Mouse (Mus musculus) limb, embryonic 12.5 days (tissue): Measurements from ENCODE around the gene Gm17359. TPM values are rescaled to one million over a fixed set of nuclear protein-coding genes. Genes with fewer than 3 reads are reported as not detected.
"Not testable (repeated sequence)": the region's sequence is repeated elsewhere in the genome, so short reads cannot be mapped to it uniquely, and the experiment has no call there.

Experiments used
- ATAC-seq: fragments of 200-750 bp; cut with Nextera tagmentation; 2 replicates; pipeline ENCODE4 v1.8.0; 2017; ENCODE audit warnings: low read depth, moderate TSS enrichment; ENCODE audit not compliant: insufficient number of reproducible peaks, insufficient read depth, low FRiP score, low TSS enrichment
- H3K27ac ChIP-seq: fragments of 300-500 bp; sonication (generic); 2 replicates; pipeline ENCODE4 v1.5.1; 2016; ENCODE audit warnings: mild to moderate bottlenecking, moderate library complexity
- H3K27me3 ChIP-seq: fragments of 300-500 bp; sonication (generic); 2 replicates; pipeline ENCODE4 v1.6.1; 2016; ENCODE audit warnings: mild to moderate bottlenecking, moderate library complexity
- H3K36me3 ChIP-seq: fragments of 300-500 bp; sonication (generic); 2 replicates; pipeline ENCODE4 v1.6.1; 2016; ENCODE audit warnings: mild to moderate bottlenecking, moderate library complexity
- H3K4me1 ChIP-seq: fragments of 300-500 bp; sonication (generic); replicated peaks from 2 replicates; pipeline ENCODE4 v1.6.1; 2016
- H3K4me2 ChIP-seq: fragments of 300-500 bp; sonication (generic); 2 replicates; pipeline ENCODE4 v1.6.1; 2016; ENCODE audit warnings: mild to moderate bottlenecking, moderate library complexity
- H3K4me3 ChIP-seq: fragments of 300-500 bp; sonication (generic); replicated peaks from 2 replicates; pipeline ENCODE4 v1.5.1; 2016; ENCODE audit warnings: mild to moderate bottlenecking
- H3K9ac ChIP-seq: fragments of 300-500 bp; sonication (generic); replicated peaks from 2 replicates; pipeline ENCODE4 v1.6.1; 2016; ENCODE audit warnings: mild to moderate bottlenecking, moderate library complexity
- H3K9me3 ChIP-seq: fragments of 300-500 bp; sonication (generic); 2 replicates; pipeline ENCODE4 v1.6.1; 2016; ENCODE audit warnings: mild to moderate bottlenecking, moderate library complexity
- WGBS: fragments of 180-500 bp; shearing (Covaris S2); methylation state at CpG from one replicate; pipeline ENCODE4 v1.1.7; 2016; 5-methylcytosine and 5-hydroxymethylcytosine counted together
- polyA plus RNA-seq: library from polyadenylated mRNA; unstranded; fragments of >200 nt; fragmentation: Nextera tagmentation; extraction: Ambion mirVana; gene quantifications from 2 replicates; pipeline ENCODE4 v1.2.1, GENCODE M21; 2016

Gene Gm17359
- polyA plus RNA-seq, 1 experiment from 2014 or later = not detected

DNA sequence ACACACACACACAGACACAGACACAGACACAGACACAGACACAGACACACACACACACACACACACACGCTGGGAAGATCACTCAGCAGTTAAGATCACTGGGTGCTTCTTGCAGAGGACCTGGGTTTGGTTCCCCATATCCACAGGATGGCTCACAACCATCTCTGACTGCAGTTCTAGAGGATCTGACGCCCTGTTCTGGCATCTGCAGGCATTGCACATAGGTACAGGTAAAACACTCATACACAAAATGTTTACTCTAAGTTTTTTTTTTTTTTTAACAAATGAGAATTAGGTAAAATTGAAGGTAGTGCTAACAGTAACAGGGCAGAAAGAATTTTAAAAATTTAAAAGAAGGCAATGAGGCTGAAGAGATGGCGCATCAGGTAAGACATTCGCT, 109.7 kb downstream of the Gm17359 start:
- Histone ChIP-seq H3K9me3 (peaks cover 5% of the 10 kb centered on the region; the same call in 1 of the 2 replicates), H3K4me2 (no peak overlapping the region), H3K27me3 (no peaks in the 10 kb centered on the region), H3K4me3 (no peak overlapping the region), H3K9ac (no peak overlapping the region), H3K4me1 (0 out of 2 replicates have a peak, but pooled peaks cover 13% of the 10 kb centered on the region), H3K36me3 (no peaks in the 10 kb centered on the region), H3K27ac (no peak overlapping the region)
- WGBS = 85% methylated on average over 4 of the region's 4 CpGs
- ATAC-seq = no peak

GRCm38 (mm10) chr3:79446648-79447047, 110.2 kb downstream of the Gm17359 start:
- H3K9me3 ChIP-seq, H3K4me3 ChIP-seq, ATAC-seq, H3K27ac ChIP-seq, H3K4me2 ChIP-seq, H3K36me3 ChIP-seq, H3K27me3 ChIP-seq, H3K9ac ChIP-seq, H3K4me1 ChIP-seq: not testable (repeated sequence)
- 78% methylated on average over 3 of the region's 3 CpGs for WGBS

- Histone ChIP-seq H3K36me3 (no peaks in the 10 kb centered on the region), H3K27ac (no peak overlapping the region), H3K4me2 (no peak overlapping the region), H3K27me3 (no peaks in the 10 kb centered on the region), H3K9me3 (peaks cover 5% of the 10 kb centered on the region; the same call in 1 of the 2 replicates), H3K9ac (no peak overlapping the region), H3K4me3 (no peak overlapping the region), H3K4me1 (0 out of 2 replicates have a peak, but pooled peaks cover 9% of the 10 kb centered on the region)
- no peak for ATAC-seq
- WGBS = 69% methylated on average over 5 of the region's 5 CpGs
Observed at GRCm38 (mm10) chr3:79448421-79448820, 112.0 kb downstream of the Gm17359 start.

GRCm38 (mm10) chr3:79449361-79449760, 112.9 kb downstream of the Gm17359 start:
- no peak for ATAC-seq
- Histone ChIP-seq H3K9me3 (no peaks in the 10 kb centered on the region), H3K27ac (no peak overlapping the region), H3K4me1 (0 out of 2 replicates have a peak, but pooled peaks cover 9% of the 10 kb centered on the region), H3K4me2 (no peak overlapping the region), H3K9ac (no peak overlapping the region), H3K4me3 (no peak overlapping the region), H3K27me3 (no peaks in the 10 kb centered on the region), H3K36me3 (no peaks in the 10 kb centered on the region)
- 68% methylated on average over 7 of the region's 7 CpGs for WGBS

GRCm38 (mm10) chr3:79452696-79453263, 116.3 kb downstream of the Gm17359 start:
- Histone ChIP-seq H3K9me3 (no peaks in the 10 kb centered on the region), H3K27me3 (no peaks in the 10 kb centered on the region), H3K4me3 (no peak overlapping the region), H3K27ac (no peak overlapping the region), H3K4me2 (no peak overlapping the region), H3K4me1 (peaks cover 15% of the 10 kb centered on the region), H3K9ac (no peak overlapping the region), H3K36me3 (no peaks in the 10 kb centered on the region)
- no peak for ATAC-seq
- 87% methylated on average over 14 of the region's 14 CpGs for WGBS

DNA sequence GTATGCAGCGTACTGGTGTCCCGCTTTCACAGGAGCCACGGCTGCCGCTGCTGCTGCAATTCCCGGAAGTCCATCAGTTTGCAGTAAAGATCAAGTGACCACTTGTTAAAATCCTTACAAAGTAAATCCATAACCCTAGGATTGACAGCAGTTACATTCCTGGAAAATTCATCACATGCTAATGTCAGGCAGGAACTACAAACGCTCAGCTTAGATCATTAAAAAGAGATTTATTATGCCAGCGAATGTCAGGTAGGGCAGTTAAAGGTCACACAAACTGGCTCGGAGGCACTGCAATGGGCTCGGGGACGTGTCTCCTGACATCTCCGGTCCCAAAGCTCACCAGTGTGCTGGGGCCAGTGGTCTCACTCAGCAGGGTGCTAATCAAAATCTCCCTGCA, 119.3 kb downstream of the Gm17359 start:
- Histone ChIP-seq H3K27ac (no peak overlapping the region), H3K9me3 (no peaks in the 10 kb centered on the region), H3K9ac (no peak overlapping the region), H3K4me1 (peaks cover 6% of the 10 kb centered on the region), H3K27me3 (no peaks in the 10 kb centered on the region), H3K36me3 (peaks cover 20% of the 10 kb centered on the region), H3K4me2 (no peak overlapping the region), H3K4me3 (no peak overlapping the region)
- no peak for ATAC-seq
- 23% methylated on average over 11 of the region's 11 CpGs for WGBS

- Histone ChIP-seq H3K9me3 (no peaks in the 10 kb centered on the region), H3K36me3 (peaks cover 33% of the 10 kb centered on the region), H3K9ac (no peak overlapping the region), H3K4me1 (peaks cover 6% of the 10 kb centered on the region), H3K4me2 (no peak overlapping the region), H3K4me3 (no peak overlapping the region), H3K27ac (no peak overlapping the region), H3K27me3 (no peaks in the 10 kb centered on the region)
- no peak for ATAC-seq
- WGBS = 92% methylated on average over 14 of the region's 14 CpGs
Observed at GRCm38 (mm10) chr3:79458651-79459275, 122.3 kb downstream of the Gm17359 start.

DNA sequence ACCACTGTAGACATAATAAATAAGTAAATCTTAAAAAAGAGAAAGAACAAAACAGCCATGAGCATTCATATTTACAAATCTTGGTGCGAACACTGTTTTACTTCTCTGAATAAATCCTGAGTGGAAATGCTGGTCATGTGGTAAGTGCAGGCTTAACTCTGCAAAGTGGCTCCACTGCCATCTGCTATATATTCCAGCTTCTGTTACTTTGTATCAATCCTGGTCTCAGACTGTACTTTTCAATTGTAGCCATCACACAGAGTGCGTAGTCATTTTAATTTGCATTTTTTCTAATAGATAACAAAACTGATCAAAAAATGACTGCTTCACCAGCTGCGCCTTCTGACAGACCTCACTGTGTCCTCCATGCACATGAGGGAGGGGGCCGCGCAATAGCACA, 133.0 kb downstream of the Gm17359 start:
- Histone ChIP-seq H3K27ac (no peak overlapping the region), H3K9me3 (no peaks in the 10 kb centered on the region), H3K36me3 (peaks cover 19% of the 10 kb centered on the region), H3K4me1 (no peaks in the 10 kb centered on the region), H3K27me3 (no peaks in the 10 kb centered on the region), H3K4me3 (no peak overlapping the region), H3K4me2 (no peak overlapping the region), H3K9ac (no peak overlapping the region)
- 97% methylated on average over 5 of the region's 5 CpGs for WGBS
- no peak for ATAC-seq

DNA sequence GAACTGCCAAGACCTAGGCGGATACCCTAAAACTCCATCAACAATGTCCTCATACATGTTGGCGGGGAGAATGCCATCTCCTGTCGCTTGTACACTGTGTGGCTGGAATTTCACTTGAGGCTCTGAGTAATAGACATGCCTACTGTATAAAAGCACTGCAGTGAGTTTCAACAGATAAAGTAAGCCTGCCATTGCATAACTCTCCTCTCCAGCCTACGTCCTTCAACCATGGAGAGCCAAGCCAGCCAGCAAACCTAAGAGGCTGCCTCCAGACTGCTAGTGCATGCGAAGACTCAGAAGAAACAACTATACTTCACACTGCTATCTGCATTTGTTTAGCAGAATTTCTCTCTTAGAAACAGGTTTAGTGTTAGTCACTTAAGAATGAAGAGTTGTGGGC, 135.9 kb downstream of the Gm17359 start:
- WGBS = 94% methylated on average over 5 of the region's 5 CpGs
- H3K9ac ChIP-seq = no peak overlapping the region
- H3K9me3 ChIP-seq = no peaks in the 10 kb centered on the region
- H3K27ac ChIP-seq = no peak overlapping the region
- H3K36me3 ChIP-seq = peaks cover 23% of the 10 kb centered on the region
- H3K27me3 ChIP-seq = no peaks in the 10 kb centered on the region
- ATAC-seq = no peak
- no peak overlapping the region for H3K4me3 ChIP-seq
- no peak overlapping the region for H3K4me2 ChIP-seq
- no peaks in the 10 kb centered on the region for H3K4me1 ChIP-seq

DNA sequence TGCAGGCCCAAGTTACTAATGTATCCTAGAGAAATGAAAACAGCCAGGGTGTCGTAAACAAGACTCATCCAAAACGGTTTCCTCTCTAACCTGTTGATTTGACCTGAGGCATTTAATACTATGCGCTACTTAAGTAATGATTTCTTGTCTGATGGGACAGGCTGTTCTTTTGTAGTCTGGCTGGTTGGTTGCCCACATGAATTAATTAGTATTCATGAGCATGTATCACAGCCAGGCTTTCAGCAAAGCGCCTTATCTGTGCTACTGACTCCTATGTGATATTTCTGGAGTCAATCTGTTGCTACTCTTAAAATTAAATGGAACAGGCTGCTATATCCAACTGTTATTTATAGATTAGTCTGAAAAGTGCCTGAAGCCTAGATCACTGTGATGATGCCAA, 138.4 kb downstream of the Gm17359 start:
- WGBS = 82% methylated on average over 4 of the region's 4 CpGs
- Histone ChIP-seq H3K27me3 (no peaks in the 10 kb centered on the region), H3K36me3 (peaks cover 34% of the 10 kb centered on the region), H3K9ac (no peak overlapping the region), H3K4me1 (no peaks in the 10 kb centered on the region), H3K9me3 (no peaks in the 10 kb centered on the region), H3K4me2 (no peak overlapping the region), H3K27ac (no peak overlapping the region), H3K4me3 (no peak overlapping the region)
- ATAC-seq = no peak

GRCm38 (mm10) chr3:79475980-79476379, 139.5 kb downstream of the Gm17359 start:
- no peak for ATAC-seq
- Histone ChIP-seq H3K4me2 (no peak overlapping the region), H3K9me3 (no peaks in the 10 kb centered on the region), H3K27me3 (no peaks in the 10 kb centered on the region), H3K27ac (no peak overlapping the region), H3K9ac (no peak overlapping the region), H3K4me3 (no peak overlapping the region), H3K4me1 (no peaks in the 10 kb centered on the region), H3K36me3 (peaks cover 45% of the 10 kb centered on the region)
- WGBS = 85% methylated on average over 2 of the region's 2 CpGs

DNA sequence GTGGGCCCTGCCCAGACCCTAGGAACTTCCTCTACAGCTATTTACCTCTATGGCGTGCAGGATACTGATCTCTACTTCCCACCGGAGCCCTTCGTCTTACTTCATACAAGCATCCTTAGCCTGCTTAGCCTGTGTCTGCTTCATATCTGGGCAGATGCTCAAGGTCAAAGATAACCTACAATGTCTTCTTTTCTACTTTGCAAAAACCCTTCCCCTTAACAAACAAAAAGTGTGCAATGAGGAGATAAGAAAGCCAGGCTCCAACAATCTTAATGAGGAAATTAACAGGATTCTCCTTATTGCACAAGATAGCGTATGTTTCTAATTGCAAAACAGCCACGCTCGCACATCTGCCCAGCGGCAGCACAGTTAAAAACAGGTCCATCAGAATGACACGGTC, 141.9 kb downstream of the Gm17359 start:
- WGBS = 80% methylated on average over 8 of the region's 8 CpGs
- H3K36me3 ChIP-seq = peaks cover 55% of the 10 kb centered on the region

More for the DNA sequence above, 141.9 kb downstream of the Gm17359 start:
- Histone ChIP-seq H3K4me1 (no peaks in the 10 kb centered on the region), H3K27me3 (no peaks in the 10 kb centered on the region), H3K9me3 (peaks cover 3% of the 10 kb centered on the region), H3K4me2 (no peak overlapping the region), H3K27ac (no peak overlapping the region), H3K4me3 (no peak overlapping the region), H3K9ac (no peak overlapping the region)
- no peak for ATAC-seq
